Mouse (Mus musculus) fibroblast of lung, adult 2 months (primary cell): Measurements from ENCODE around the gene Gm10282.

Source experiments
- DNase-seq: peaks from one replicate; pipeline ENCODE4 v3.0.0-alpha.2; 2011; ENCODE audit warnings: low read depth

Gm10282 gene

GRCm38 (mm10) chr8:72296561-72296960 is 8.5 kb downstream of the Gm10282 start:
- no peak for DNase-seq

- DNase-seq, result peak; percentile 91
These were observed 9.4 kb downstream of the Gm10282 start for GRCm38 (mm10) chr8:72295679-72296078.

- no peak for DNase-seq
These were observed 9.9 kb downstream of the Gm10282 start for GRCm38 (mm10) chr8:72295125-72295524.

- no peak for DNase-seq
These were observed 11.8 kb downstream of the Gm10282 start for GRCm38 (mm10) chr8:72293309-72293708.

GRCm38 (mm10) chr8:72291104-72291503 is 14.0 kb downstream of the Gm10282 start:
- DNase-seq, result no peak

GRCm38 (mm10) chr8:72289051-72289450 is 16.0 kb downstream of the Gm10282 start:
- DNase-seq, result no peak

- no peak for DNase-seq
These were observed 19.8 kb downstream of the Gm10282 start for GRCm38 (mm10) chr8:72285285-72285684.

- DNase-seq, result no peak
These were observed 23.4 kb downstream of the Gm10282 start for GRCm38 (mm10) chr8:72281634-72282033.

- no peak for DNase-seq
These were observed 25.9 kb downstream of the Gm10282 start for GRCm38 (mm10) chr8:72279151-72279550.

- no peak for DNase-seq
These were observed 27.8 kb downstream of the Gm10282 start for GRCm38 (mm10) chr8:72277244-72277643.

- no peak for DNase-seq
These were observed 31.3 kb downstream of the Gm10282 start for GRCm38 (mm10) chr8:72273807-72274206.

GRCm38 (mm10) chr8:72273111-72273770 is 31.8 kb downstream of the Gm10282 start:
- no peak for DNase-seq

- peak; percentile 55 for DNase-seq
These were observed 32.7 kb downstream of the Gm10282 start for GRCm38 (mm10) chr8:72272361-72272760.

GRCm38 (mm10) chr8:72271691-72272090 is 33.4 kb downstream of the Gm10282 start:
- no peak for DNase-seq

- no peak for DNase-seq
These were observed 33.9 kb downstream of the Gm10282 start for GRCm38 (mm10) chr8:72271051-72271660.

GRCm38 (mm10) chr8:72270606-72271005 is 34.5 kb downstream of the Gm10282 start:
- no peak for DNase-seq

GRCm38 (mm10) chr8:72268356-72268755 is 36.7 kb downstream of the Gm10282 start:
- no peak for DNase-seq

- DNase-seq, result no peak
These were observed 38.0 kb downstream of the Gm10282 start for GRCm38 (mm10) chr8:72267106-72267505.

GRCm38 (mm10) chr8:72266671-72267070 is 38.4 kb downstream of the Gm10282 start:
- no peak for DNase-seq

- DNase-seq, result peak; percentile 58
These were observed 39.7 kb downstream of the Gm10282 start for GRCm38 (mm10) chr8:72265342-72265741.

GRCm38 (mm10) chr8:72263451-72263850 is 41.6 kb downstream of the Gm10282 start:
- no peak for DNase-seq

- DNase-seq, result no peak
These were observed 42.3 kb downstream of the Gm10282 start for GRCm38 (mm10) chr8:72262756-72263155.

- no peak for DNase-seq
These were observed 43.2 kb downstream of the Gm10282 start for GRCm38 (mm10) chr8:72261872-72262271.

- no peak for DNase-seq
These were observed 43.6 kb downstream of the Gm10282 start for GRCm38 (mm10) chr8:72261431-72261830.
